Mouse (Mus musculus): ENCODE results near the gene Sh3d21. TPM values are rescaled to one million over a fixed set of nuclear protein-coding genes. Genes with fewer than 3 reads are reported as not detected.

Gene Sh3d21
- polyA plus RNA-seq, 1 experiment from 2014 or later = 1.5 TPM

Other genes starting within 250 kb of the Sh3d21 start
- gene Csf3r, start 138.9 kb downstream of the Sh3d21 start, polyA plus RNA-seq (2016; fragmentation: Nextera tagmentation; extraction: Ambion mirVana) = 0.32 and 0.65 TPM in 2 replicates
- gene Mrps15, start 116.6 kb downstream of the Sh3d21 start, polyA plus RNA-seq (2016; fragmentation: Nextera tagmentation; extraction: Ambion mirVana) = 136 and 151 TPM in 2 replicates
- gene Oscp1, start 104.9 kb downstream of the Sh3d21 start, polyA plus RNA-seq (2016; fragmentation: Nextera tagmentation; extraction: Ambion mirVana) = 31.1 and 34.4 TPM in 2 replicates
- 53.7 and 55.1 TPM in 2 replicates for gene Lsm10, start 66.9 kb downstream of the Sh3d21 start, polyA plus RNA-seq (2016; fragmentation: Nextera tagmentation; extraction: Ambion mirVana)
- 43.7 and 45.5 TPM in 2 replicates for gene Stk40, start 59.5 kb downstream of the Sh3d21 start, polyA plus RNA-seq (2016; fragmentation: Nextera tagmentation; extraction: Ambion mirVana)
- gene Eva1b, start 15.7 kb downstream of the Sh3d21 start, polyA plus RNA-seq (2016; fragmentation: Nextera tagmentation; extraction: Ambion mirVana) = 19.1 and 20.7 TPM in 2 replicates
- gene Thrap3, start 39.3 kb upstream of the Sh3d21 start, polyA plus RNA-seq (2016; fragmentation: Nextera tagmentation; extraction: Ambion mirVana) = 251 and 256 TPM in 2 replicates
- 45.6 and 47.1 TPM in 2 replicates for gene Map7d1, start 92.9 kb upstream of the Sh3d21 start, polyA plus RNA-seq (2016; fragmentation: Nextera tagmentation; extraction: Ambion mirVana)
- 84.8 and 86.8 TPM in 2 replicates for gene Trappc3, start 98.8 kb upstream of the Sh3d21 start, polyA plus RNA-seq (2016; fragmentation: Nextera tagmentation; extraction: Ambion mirVana)
- 5.9 and 6.8 TPM in 2 replicates for gene Col8a2, start 123.3 kb upstream of the Sh3d21 start, polyA plus RNA-seq (2016; fragmentation: Nextera tagmentation; extraction: Ambion mirVana)
- gene Adprhl2, start 158.2 kb upstream of the Sh3d21 start, polyA plus RNA-seq (2016; fragmentation: Nextera tagmentation; extraction: Ambion mirVana) = 91.6 TPM in 2 replicates
- gene Tekt2, start 162.2 kb upstream of the Sh3d21 start, polyA plus RNA-seq (2016; fragmentation: Nextera tagmentation; extraction: Ambion mirVana) = 2.3 TPM in 2 replicates

All from forebrain, embryonic 10.5 days (tissue).